Mouse (Mus musculus) Patski (cell line): ENCODE results near the gene Tfap2a. TPM values are rescaled to one million over a fixed set of nuclear protein-coding genes. Genes with fewer than 3 reads are reported as not detected.

ENCODE experiments used
- ATAC-seq: fragments of 100-300 bp; one replicate; pipeline ENCODE4 v1.8.0; 2021
- CTCF ChIA-PET: fragments of 350-600 bp; sonication (Branson Sonifier 250); formaldehyde crosslinking; loops from one replicate; lab custom pipeline; 2022; ENCODE audit warnings: inconsistent platforms; lab: Charles Lee
- POLR2A ChIA-PET: fragments of 350-600 bp; sonication (Branson Sonifier 250); formaldehyde crosslinking; loops from one replicate; lab custom pipeline; 2022; ENCODE audit warnings: antibody characterized with exemption, inconsistent platforms; lab: Charles Lee
- DNase-seq: peaks from one replicate; pipeline ENCODE4 v3.0.0-alpha.2; 2011; ENCODE audit warnings: low read depth, low spot score
- H3K27me3 ChIP-seq: fragments of 371-371 bp; one replicate; pipeline ENCODE4 v1.5.1; 2021
- CTCF ChIP-seq: fragments of 100-300 bp; IDR thresholded peaks from one replicate; pipeline ENCODE4 v1.5.1; 2021
- in situ Hi-C: fragments of 300-500 bp; cut with MboI; formaldehyde crosslinking; loops from 3 replicates; pipeline ENCODE4 v1.11.1; 2018; ENCODE audit warnings: low pct_unique_long_range_greater_than_20kb, mixed read lengths
- polyA plus RNA-seq: library from polyadenylated mRNA; unstranded; gene quantifications from one replicate; pipeline ENCODE4 v1.2.3, GENCODE M21; 2021

The Tfap2a gene
- polyA plus RNA-seq, 1 experiment from 2014 or later: 57.2 TPM

DNA sequence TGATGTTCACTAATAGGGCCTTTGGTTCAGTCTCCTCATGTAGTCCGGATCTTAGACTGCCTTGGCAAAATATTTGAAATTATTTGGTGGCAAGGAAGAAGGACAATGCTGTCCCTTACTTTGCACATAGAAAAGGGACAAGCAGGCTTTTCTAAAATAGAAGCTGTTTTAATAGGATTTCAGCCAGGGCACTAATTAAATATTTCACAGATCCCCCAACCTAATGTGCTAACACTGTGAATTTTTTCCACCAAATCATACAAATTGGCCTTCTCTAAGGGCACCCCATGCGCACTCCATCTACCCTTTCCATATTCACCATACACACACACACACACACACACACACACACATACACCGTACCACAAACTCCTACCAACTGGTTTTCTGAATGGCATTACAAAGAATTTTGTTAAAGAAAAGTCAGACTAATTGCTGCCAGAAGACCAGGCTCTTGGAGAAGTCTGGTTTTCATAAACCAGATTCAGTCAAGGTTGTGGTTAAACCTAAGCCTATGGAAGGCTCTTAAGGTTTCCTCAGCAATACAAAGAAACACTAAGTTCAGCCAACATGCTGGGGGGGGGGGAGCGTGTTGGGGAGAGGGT lies 32.3 kb downstream of the Tfap2a start:
- ChIA-PET CTCF (no interaction called here), POLR2A (no interaction called here)
- DNase-seq (no peak), ATAC-seq (no peak)
- in situ Hi-C loops: no loop called here
- TF ChIP-seq CTCF: no peak
- H3K27me3 ChIP-seq: no peaks in the 10 kb centered on the region

DNA sequence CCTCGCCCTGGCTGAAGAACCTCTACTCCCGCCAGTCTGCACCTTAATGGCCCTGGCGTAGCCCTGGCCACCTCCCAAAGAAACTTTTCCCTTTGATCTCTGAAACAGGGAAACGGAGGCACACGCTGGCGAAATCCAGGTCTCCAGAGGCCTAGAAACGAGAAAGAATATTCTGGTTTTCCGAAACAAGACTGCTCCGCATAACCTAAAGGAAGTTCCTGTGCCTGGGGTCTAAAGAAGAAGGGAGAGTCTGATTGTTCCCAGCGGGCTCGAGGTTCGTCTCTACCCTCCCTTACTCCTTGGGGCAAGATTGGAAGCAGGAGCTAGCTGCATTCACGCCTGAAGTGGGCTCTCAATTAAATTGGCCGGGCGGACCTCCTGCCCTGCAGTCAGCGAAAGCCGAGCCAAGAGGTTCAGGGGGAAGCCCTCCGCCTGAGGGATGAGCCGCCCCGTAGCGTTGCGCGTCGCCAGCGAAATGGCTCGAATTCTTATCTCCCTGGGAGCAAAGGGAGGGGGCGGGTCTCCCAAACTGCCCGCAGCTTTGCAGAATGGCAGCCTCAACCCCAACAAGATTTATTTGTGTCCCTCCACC lies 33.2 kb downstream of the Tfap2a start:
- DNase-seq (no peak), ATAC-seq (no peak)
- in situ Hi-C loops: no loop called here
- TF ChIP-seq CTCF: no peak
- ChIA-PET CTCF (no interaction called here), POLR2A (no interaction called here)
- no peaks in the 10 kb centered on the region for H3K27me3 ChIP-seq

DNA sequence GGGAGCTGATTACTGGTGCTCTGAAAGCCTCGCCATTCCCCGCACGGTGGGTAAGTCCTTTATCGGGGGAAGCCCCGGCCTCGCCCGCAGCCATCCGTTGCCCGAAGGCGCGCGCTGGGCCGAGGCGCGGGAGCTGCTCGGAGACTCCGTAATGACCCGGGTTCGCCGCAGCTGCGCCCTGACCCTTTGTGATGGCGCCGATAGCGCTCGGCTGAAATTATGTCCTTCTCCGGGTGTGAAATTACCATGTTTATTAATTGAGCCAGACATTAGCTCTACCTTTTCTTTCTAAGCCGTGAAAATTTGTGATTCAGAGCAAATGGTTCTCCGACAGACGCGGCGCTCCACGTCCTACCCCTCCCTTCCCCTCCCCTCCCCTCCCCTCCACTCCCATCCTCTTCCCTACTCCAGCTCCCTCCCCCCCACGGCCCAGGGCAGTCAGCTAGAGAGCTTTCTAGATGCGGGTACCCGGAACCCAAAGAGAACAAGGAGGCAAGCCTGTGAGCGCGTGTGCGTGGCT lies 34.1 kb downstream of the Tfap2a start:
- no peak for DNase-seq
- H3K27me3 ChIP-seq: no peaks in the 10 kb centered on the region
- no peak for ATAC-seq
- POLR2A ChIA-PET: interaction anchor here (1.7 kb wide), 1 partner anchor 9 kb away, joined by 5 read pairs; no protein-coding TSS in a partner anchor
- CTCF ChIA-PET: no interaction called here
- no peak for TF ChIP-seq CTCF
- in situ Hi-C loops: no loop called here

- in situ Hi-C loops: no loop called here
- DNase-seq (no peak), ATAC-seq (no peak)
- CTCF ChIA-PET: no interaction called here
- no peaks in the 10 kb centered on the region for H3K27me3 ChIP-seq
- no peak for TF ChIP-seq CTCF
- POLR2A ChIA-PET: interaction anchor here (1.7 kb wide), 1 partner anchor 9 kb away, joined by 5 read pairs; no protein-coding TSS in a partner anchor
These were observed 34.9 kb downstream of the Tfap2a start for GRCm38 (mm10) chr13:40703123-40703797.

- POLR2A ChIA-PET: interaction anchor here (1.7 kb wide), 1 partner anchor 10 kb away, joined by 5 read pairs; no protein-coding TSS in a partner anchor
- in situ Hi-C loops: no loop called here
- DNase-seq: no peak
- no peaks in the 10 kb centered on the region for H3K27me3 ChIP-seq
- no peak for ATAC-seq
- CTCF ChIA-PET: no interaction called here
- no peak for TF ChIP-seq CTCF
These were observed 35.6 kb downstream of the Tfap2a start for GRCm38 (mm10) chr13:40702361-40703122.

DNA sequence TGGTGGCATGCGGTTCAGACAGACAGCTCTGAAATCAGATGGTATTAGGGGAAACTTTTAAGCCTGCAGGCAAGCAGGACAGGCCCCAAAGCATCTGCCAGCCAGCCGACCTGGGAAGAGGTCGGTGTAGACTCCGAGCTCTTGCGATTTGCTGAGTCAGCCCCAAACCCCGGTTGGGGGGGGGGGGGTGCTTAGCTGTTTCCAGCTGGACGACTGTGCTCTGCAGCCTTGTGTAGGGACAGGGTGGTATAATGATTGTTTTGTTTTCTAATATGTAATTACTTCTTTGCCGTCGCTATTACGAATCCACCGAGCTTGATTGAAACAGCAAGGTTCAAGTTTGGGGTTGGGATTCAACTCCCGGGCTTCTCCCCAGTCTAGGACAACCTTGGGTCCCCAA lies 36.5 kb downstream of the Tfap2a start:
- H3K27me3 ChIP-seq: no peaks in the 10 kb centered on the region
- TF ChIP-seq CTCF: no peak
- ATAC-seq (no peak), DNase-seq (no peak)
- in situ Hi-C loops: no loop called here
- ChIA-PET POLR2A (no interaction called here), CTCF (no interaction called here)

- ChIA-PET POLR2A (no interaction called here), CTCF (no interaction called here)
- DNase-seq (no peak), ATAC-seq (no peak)
- in situ Hi-C loops: no loop called here
- H3K27me3 ChIP-seq: no peaks in the 10 kb centered on the region
- no peak for TF ChIP-seq CTCF
These were observed 52.4 kb downstream of the Tfap2a start for GRCm38 (mm10) chr13:40685790-40686189.

GRCm38 (mm10) chr13:40676730-40677129 lies 61.4 kb downstream of the Tfap2a start:
- no peaks in the 10 kb centered on the region for H3K27me3 ChIP-seq
- CTCF ChIA-PET: no interaction called here
- no peak for ATAC-seq
- POLR2A ChIA-PET: no interaction called here
- in situ Hi-C loops: no loop called here
- TF ChIP-seq CTCF: no peak
- DNase-seq: no peak

Other genes starting within 250 kb of the Tfap2a start
- gene Gcnt2, start 121.4 kb upstream of the Tfap2a start, polyA plus RNA-seq: 71.2 TPM